Mouse (Mus musculus) MEL (cell line): Measurements from ENCODE around the gene Acd. TPM values are rescaled to one million over a fixed set of nuclear protein-coding genes. Genes with fewer than 3 reads are reported as not detected.

Source experiments
- DNase-seq: peaks from one replicate; pipeline ENCODE4 v3.0.0; 2011; ENCODE audit warnings: low read depth, low spot score
- H3K27ac ChIP-seq: 2 replicates; pipeline ENCODE4 v1.5.1; 2012; ENCODE audit warnings: low read depth, mild to moderate bottlenecking, control low read depth, low read length, moderate library complexity; ENCODE audit not compliant: control insufficient read depth
- H3K27me3 ChIP-seq, 2 experiments: fragments of 150-350 bp in 1 of 2; sonication (generic) in 1 of 2; 2 replicates each; pipeline ENCODE4 v1.6.1; 2012; ENCODE audit warnings: low read length in 2 of 2, mild to moderate bottlenecking in 2 of 2, improper control_type of control experiment in 1 of 2, moderate library complexity in 1 of 2; ENCODE audit not compliant: insufficient read depth in 2 of 2, control insufficient read depth in 1 of 2
- H3K36me3 ChIP-seq, 2 experiments: 2 replicates each; pipeline ENCODE4 v1.6.1; 2012 to 2014; ENCODE audit warnings: low read length in 2 of 2, improper control_type of control experiment in 1 of 2, inconsistent platforms in 1 of 2, mild to moderate bottlenecking in 1 of 2; ENCODE audit not compliant: insufficient read depth in 2 of 2, control insufficient read depth in 1 of 2
- H3K4me1 ChIP-seq, 2 experiments: fragments of 150-350 bp in 1 of 2; sonication (generic) in 1 of 2; 2 replicates each; pipeline ENCODE4 v1.6.1; 2012; ENCODE audit warnings: low read length in 2 of 2, improper control_type of control experiment in 1 of 2, mild to moderate bottlenecking in 1 of 2; ENCODE audit not compliant: insufficient read depth in 2 of 2, control insufficient read depth in 1 of 2
- H3K4me3 ChIP-seq, 2 experiments: fragments of 150-350 bp in 1 of 2; sonication (generic) in 1 of 2; 2 replicates each; pipeline ENCODE4 v1.5.1; 2012; ENCODE audit warnings: low read depth in 2 of 2, low read length in 2 of 2, mild to moderate bottlenecking in 2 of 2, moderate library complexity in 2 of 2, control low read depth in 1 of 2, improper control_type of control experiment in 1 of 2; ENCODE audit not compliant: control insufficient read depth in 1 of 2, insufficient read depth in 1 of 2
- H3K79me2 ChIP-seq: 2 replicates; pipeline ENCODE4 v1.6.1; 2012; ENCODE audit warnings: mild to moderate bottlenecking, low read length, moderate library complexity; ENCODE audit not compliant: control insufficient read depth, poor library complexity, insufficient read depth
- H3K9ac ChIP-seq: 2 replicates; pipeline ENCODE4 v1.6.1; 2012; ENCODE audit warnings: low read depth, mild to moderate bottlenecking, control low read depth, low read length, moderate library complexity; ENCODE audit not compliant: control insufficient read depth, poor library complexity, severe bottlenecking
- H3K9me3 ChIP-seq: fragments of 150-350 bp; sonication (generic); replicated peaks from 2 replicates; pipeline ENCODE4 v1.6.1; 2012; ENCODE audit warnings: mild to moderate bottlenecking, low read length, improper control_type of control experiment, moderate library complexity; ENCODE audit not compliant: insufficient read depth
- CHD1 ChIP-seq: IDR thresholded peaks from 2 replicates; pipeline ENCODE4 v1.6.1; 2012; ENCODE audit warnings: low read depth, mild to moderate bottlenecking, inconsistent platforms, low read length, improper control_type of control experiment
- EP300 ChIP-seq, 2 experiments: IDR thresholded peaks; 2 replicates each; pipeline ENCODE4 v1.6.1; 2011; ENCODE audit warnings: improper control_type of control experiment in 2 of 2, low read length in 2 of 2, low read depth in 1 of 2, mild to moderate bottlenecking in 1 of 2
- ETS1 ChIP-seq: IDR thresholded peaks from 2 replicates; pipeline ENCODE4 v1.6.1; 2012; ENCODE audit warnings: low read depth, mild to moderate bottlenecking, inconsistent platforms, low read length, improper control_type of control experiment, moderate library complexity
- GABPA ChIP-seq: IDR thresholded peaks from 2 replicates; pipeline ENCODE4 v1.6.1; 2012; ENCODE audit warnings: low read depth, mild to moderate bottlenecking, inconsistent platforms, low read length, improper control_type of control experiment, moderate library complexity
- GATA1 ChIP-seq: IDR thresholded peaks from 2 replicates; pipeline ENCODE4 v1.6.1; 2011; ENCODE audit warnings: low read depth, low read length, improper control_type of control experiment
- HCFC1 ChIP-seq: IDR thresholded peaks from 2 replicates; pipeline ENCODE4 v1.6.1; 2012; ENCODE audit warnings: low read depth, mild to moderate bottlenecking, inconsistent platforms, low read length, improper control_type of control experiment, moderate library complexity
- JUND ChIP-seq: IDR thresholded peaks from 2 replicates; pipeline ENCODE4 v1.6.1; 2011; ENCODE audit warnings: low read depth, mild to moderate bottlenecking, improper control_type of control experiment, low read length
- MAX ChIP-seq: IDR thresholded peaks from 2 replicates; pipeline ENCODE4 v1.6.1; 2011; ENCODE audit warnings: low read length, improper control_type of control experiment
- MAZ ChIP-seq: IDR thresholded peaks from 2 replicates; pipeline ENCODE4 v1.6.1; 2012; ENCODE audit warnings: low read depth, mild to moderate bottlenecking, inconsistent platforms, low read length, improper control_type of control experiment
- MEF2A ChIP-seq: IDR thresholded peaks from 2 replicates; pipeline ENCODE4 v1.6.1; 2014; ENCODE audit warnings: low read depth, mild to moderate bottlenecking, inconsistent platforms, low read length, improper control_type of control experiment; ENCODE audit not compliant: poor library complexity, insufficient replicate concordance, severe bottlenecking; ENCODE audit errors: extremely low read depth
- MYC ChIP-seq: IDR thresholded peaks from 2 replicates; pipeline ENCODE4 v1.6.1; 2011; ENCODE audit warnings: low read depth, mild to moderate bottlenecking, low read length, improper control_type of control experiment, moderate library complexity
- NRF1 ChIP-seq: IDR thresholded peaks from 2 replicates; pipeline ENCODE4 v1.6.1; 2014; ENCODE audit warnings: low read depth, mild to moderate bottlenecking, inconsistent platforms, low read length, improper control_type of control experiment, moderate library complexity; ENCODE audit not compliant: poor library complexity, insufficient read depth, severe bottlenecking
- POLR2A ChIP-seq, 2 experiments: IDR thresholded peaks; 2 replicates each; pipeline ENCODE4 v1.6.1; 2011 to 2012; ENCODE audit warnings: low read length in 2 of 2, mild to moderate bottlenecking in 2 of 2, control low read depth in 1 of 2, improper control_type of control experiment in 1 of 2, low read depth in 1 of 2, moderate library complexity in 1 of 2; ENCODE audit not compliant: control insufficient read depth in 1 of 2, insufficient read depth in 1 of 2, poor library complexity in 1 of 2
- POLR2AphosphoS2 ChIP-seq: IDR thresholded peaks from 2 replicates; pipeline ENCODE4 v1.6.1; 2011; ENCODE audit warnings: low read length, improper control_type of control experiment
- POLR2AphosphoS5 ChIP-seq: IDR thresholded peaks from 2 replicates; pipeline ENCODE4 v1.6.1; 2012; ENCODE audit warnings: low read depth, borderline replicate concordance, mild to moderate bottlenecking, inconsistent platforms, low read length, moderate library complexity, mixed read lengths
- RAD21 ChIP-seq: IDR thresholded peaks from 2 replicates; pipeline ENCODE4 v1.6.1; 2011; ENCODE audit warnings: mild to moderate bottlenecking, low read depth, low read length, improper control_type of control experiment
- USF1 ChIP-seq: IDR thresholded peaks from 2 replicates; pipeline ENCODE4 v1.6.1; 2014; ENCODE audit warnings: low read depth, mild to moderate bottlenecking, inconsistent platforms, low read length, improper control_type of control experiment, moderate library complexity
- USF2 ChIP-seq, 2 experiments: IDR thresholded peaks; 2 replicates each; pipeline ENCODE4 v1.6.1; 2011 to 2012; ENCODE audit warnings: improper control_type of control experiment in 2 of 2, low read length in 2 of 2, borderline replicate concordance in 1 of 2, inconsistent platforms in 1 of 2, low read depth in 1 of 2, mild to moderate bottlenecking in 1 of 2; ENCODE audit not compliant: insufficient read depth in 1 of 2
- ZKSCAN1 ChIP-seq: IDR thresholded peaks from 2 replicates; pipeline ENCODE4 v1.6.1; 2012; ENCODE audit warnings: low read depth, mild to moderate bottlenecking, inconsistent platforms, low read length, improper control_type of control experiment, moderate library complexity
- ZNF384 ChIP-seq: IDR thresholded peaks from 2 replicates; pipeline ENCODE4 v1.6.1; 2012; ENCODE audit warnings: low read depth, mild to moderate bottlenecking, inconsistent platforms, low read length, improper control_type of control experiment
- polyA plus RNA-seq, 2 experiments: library from polyadenylated mRNA; stranded (reverse) in 1 of 2; unstranded in 1 of 2; fragments of >175 nt in 1 of 2; fragments of >200 nt in 1 of 2; gene quantifications; 2 replicates each; pipeline versions ENCODE4 v1.2.1 to v1.2.4; 2012; ENCODE audit warnings: low replicate concordance in 2 of 2, low read depth in 1 of 2; ENCODE audit not compliant: insufficient read length in 2 of 2, insufficient read depth in 1 of 2, missing spikeins in 1 of 2
- total RNA-seq: library from RNA; depleted of rRNA; stranded (reverse); fragments of 300-350 nt; gene quantifications from 2 replicates; pipeline ENCODE4 v1.2.3, GENCODE M21; 2012

Acd gene
- total and polyA plus RNA-seq, 3 experiments, result 7.5 to 53.9 TPM; not detected in 1

DNA sequence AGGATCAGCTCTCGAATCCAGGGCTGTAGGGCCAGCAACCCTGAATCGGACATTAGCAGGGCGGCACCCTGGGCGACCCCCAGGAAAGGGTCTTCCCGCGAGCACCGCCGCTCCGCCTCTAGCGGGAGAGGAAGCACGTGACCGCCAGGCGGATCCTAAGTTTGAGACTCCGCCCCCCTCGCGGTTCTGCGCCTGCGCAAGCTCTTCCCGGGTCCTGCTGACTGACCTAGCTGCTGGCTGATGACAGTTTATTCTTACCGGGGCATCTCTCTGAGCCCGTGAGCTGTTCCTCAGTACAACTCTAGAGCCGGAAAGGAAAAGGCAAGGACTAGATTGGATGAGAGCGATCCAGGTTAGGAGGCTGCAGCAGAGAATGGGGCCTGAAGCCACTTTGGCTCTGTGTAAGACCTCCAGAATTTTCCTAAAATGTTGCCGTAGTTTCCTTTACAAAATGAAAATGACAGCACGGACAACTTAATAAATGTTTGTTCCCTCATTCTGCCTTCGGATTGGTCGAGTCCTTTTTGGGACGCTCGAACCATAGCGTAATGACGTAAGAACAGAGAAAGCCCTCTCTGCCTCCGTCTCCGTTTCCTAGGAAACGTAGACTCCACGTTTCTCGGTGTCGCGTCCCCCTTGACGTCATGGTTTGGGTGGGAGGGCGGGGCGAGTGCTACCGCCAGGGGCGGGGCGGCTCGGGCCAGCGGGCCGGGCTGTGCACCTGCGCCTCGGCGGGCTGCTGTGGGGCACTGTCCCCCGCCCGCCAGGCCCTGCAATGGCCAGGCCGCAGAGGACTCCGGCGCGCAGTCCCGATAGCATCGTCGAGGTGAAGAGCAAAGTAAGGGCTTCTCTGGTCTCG is at the start of gene Acd, which contains the start of gene Pard6a (continued):
- TF ChIP-seq USF1 (peak; percentile 97), USF2 (IDR thresholded peaks at IDR 0.05; ENCODE audit: borderline replicate concordance in 1 of 2, insufficient read depth in 1 of 2, low read depth in 1 of 2, low read length in 2 of 2) (peak; percentile 34 to 75), POLR2A (IDR thresholded peaks at IDR 0.05; ENCODE audit: control insufficient read depth in 1 of 2, insufficient read depth in 1 of 2, low read depth in 1 of 2, low read length in 2 of 2, poor library complexity in 1 of 2) (peak in 1 of 2 experiments; percentile 74; a peak in 3 of 4 replicates), HCFC1 (peak; percentile 72; the same call in 1 of the 2 replicates), ETS1 (peak; percentile 41; the same call in 1 of the 2 replicates)

DNA sequence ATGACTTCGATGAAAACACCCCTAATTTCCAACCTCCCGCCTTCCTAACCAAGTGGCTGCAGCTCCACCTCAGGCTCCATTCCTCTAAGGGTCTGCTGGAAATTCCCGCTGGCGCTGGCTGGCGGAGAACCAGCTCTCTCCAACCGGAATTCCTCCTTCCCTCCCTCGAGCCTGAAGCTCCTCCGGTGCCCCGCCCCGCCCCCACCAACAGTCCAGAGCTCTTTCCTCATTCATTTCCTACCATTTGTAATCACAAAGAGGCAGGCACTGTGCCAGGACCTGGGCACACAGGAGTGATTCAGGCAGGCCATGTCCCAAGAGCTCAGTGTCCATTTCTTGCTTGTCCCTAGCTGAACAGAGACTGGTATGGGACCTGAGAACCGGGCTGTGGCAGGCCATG is 49.7 kb upstream of the Acd start:
- no peak overlapping the region for H3K27ac ChIP-seq
- no peaks in the 10 kb centered on the region for H3K4me1 ChIP-seq

GRCm38 (mm10) chr8:105743301-105743700 is 42.4 kb upstream of the Acd start:
- no peak overlapping the region for H3K4me3 ChIP-seq
- H3K36me3 ChIP-seq, result no peaks in the 10 kb centered on the region
- no peak for DNase-seq
- H3K4me1 ChIP-seq, result no peaks in the 10 kb centered on the region
- H3K9ac ChIP-seq, result no peak overlapping the region
- no peaks in the 10 kb centered on the region for H3K27me3 ChIP-seq
- H3K27ac ChIP-seq, result no peak overlapping the region
- H3K9me3 ChIP-seq, result no peaks in the 10 kb centered on the region
- TF ChIP-seq ZNF384 (no peak), CHD1 (no peak), MAX (no peak), MAZ (no peak), USF2 (IDR thresholded peaks at IDR 0.05; ENCODE audit: borderline replicate concordance in 1 of 2, insufficient read depth in 1 of 2, low read depth in 1 of 2, low read length in 2 of 2) (no peak), POLR2AphosphoS5 (no peak), HCFC1 (no peak), ZKSCAN1 (no peak), ETS1 (no peak), GABPA (no peak)
- TF ChIP-seq, all 39 proteins: peak for 0
- no peaks in the 10 kb centered on the region for H3K79me2 ChIP-seq

More for the DNA sequence above, 49.7 kb upstream of the Acd start:
- H3K9ac ChIP-seq, result no peak overlapping the region
- no peaks in the 10 kb centered on the region for H3K9me3 ChIP-seq
- no peaks in the 10 kb centered on the region for H3K27me3 ChIP-seq
- no peaks in the 10 kb centered on the region for H3K36me3 ChIP-seq
- no peak overlapping the region for H3K4me3 ChIP-seq
- no peaks in the 10 kb centered on the region for H3K79me2 ChIP-seq
- TF ChIP-seq NRF1 (no peak), MEF2A (no peak), MYC (no peak), JUND (no peak), GATA1 (no peak), CHD1 (no peak), EP300 (IDR thresholded peaks at IDR 0.05; ENCODE audit: low read depth in 1 of 2, low read length in 2 of 2) (no peak), RAD21 (no peak), POLR2AphosphoS2 (no peak)
- DNase-seq, result no peak
